Mouse (Mus musculus) bone marrow macrophage, adult 2 months (primary cell): ENCODE data around the gene Gm45837.

Experiments
- CTCF ChIP-seq: IDR thresholded peaks from 2 replicates; pipeline ENCODE4 v1.5.1; 2012; ENCODE audit warnings: low read depth, mild to moderate bottlenecking, low read length, moderate library complexity
- POLR2A ChIP-seq: IDR thresholded peaks from 2 replicates; pipeline ENCODE4 v1.6.1; 2012; ENCODE audit warnings: mild to moderate bottlenecking, low read depth, low read length, borderline replicate concordance

DNA sequence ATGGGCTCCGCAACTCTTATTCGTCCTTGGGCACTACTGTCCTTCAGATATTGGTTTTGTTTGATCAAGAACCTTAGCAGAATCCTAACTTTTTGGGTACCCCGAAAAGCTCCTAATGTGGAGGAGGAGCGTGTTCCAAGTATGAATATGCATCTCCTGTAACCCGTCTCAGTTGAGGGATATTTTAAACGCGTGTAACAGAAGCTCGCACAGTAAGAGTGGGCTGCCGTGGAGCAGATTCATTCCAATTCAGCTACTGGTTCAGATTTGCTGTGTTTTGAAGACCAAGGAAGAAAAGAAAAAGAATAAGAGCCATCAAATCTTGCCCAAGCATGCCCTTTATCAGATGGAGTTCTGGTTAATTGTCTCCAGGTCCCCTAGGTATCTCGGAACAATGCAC is 131.0 kb downstream of the Gm45837 start:
- no peak for TF ChIP-seq POLR2A
- no peak for TF ChIP-seq CTCF
